Mouse (Mus musculus) small intestine, adult 2 months (tissue): ENCODE results near the gene Lysmd3.

Experiments used
- CTCF ChIP-seq: fragments of 200-500 bp; IDR thresholded peaks from 2 replicates; pipeline ENCODE4 v1.5.1; 2012; ENCODE audit warnings: low read depth, mild to moderate bottlenecking, control low read depth, inconsistent platforms, low read length, moderate library complexity, mixed read lengths; ENCODE audit not compliant: insufficient replicate concordance, insufficient read length; ENCODE audit errors: extremely low read depth
- POLR2A ChIP-seq: fragments of 200-500 bp; IDR thresholded peaks from 2 replicates; pipeline ENCODE4 v1.6.1; 2012; ENCODE audit warnings: low read depth, mild to moderate bottlenecking, control low read depth, inconsistent platforms, low read length, moderate library complexity

DNA sequence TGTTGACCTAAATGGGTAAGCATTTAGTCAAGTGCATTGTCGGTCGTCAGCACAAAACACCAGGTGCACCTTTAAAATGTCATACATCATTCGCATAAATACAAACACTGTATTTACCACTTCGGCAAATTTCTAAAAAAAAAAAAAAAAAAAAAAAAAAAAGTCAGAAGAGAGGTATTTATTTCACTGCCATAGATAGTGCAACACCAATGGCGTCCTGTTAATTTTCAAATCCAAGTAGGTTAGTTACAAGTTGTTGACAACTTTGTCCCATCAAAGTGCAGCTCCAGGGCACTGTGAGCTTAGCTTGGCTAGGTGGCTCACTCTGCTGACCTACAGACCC, 484 bp upstream of the Lysmd3 start:
- TF ChIP-seq CTCF (no peak), POLR2A (no peak)
